Mouse (Mus musculus) forebrain, embryonic 16.5 days (tissue): Measurements from ENCODE around the gene Slc22a18. TPM values are rescaled to one million over a fixed set of nuclear protein-coding genes. Genes with fewer than 3 reads are reported as not detected.

Source experiments
- ATAC-seq: fragments of 200-750 bp; cut with Nextera tagmentation; 2 replicates; pipeline ENCODE4 v1.8.0; 2017; ENCODE audit warnings: mild to moderate bottlenecking, moderate library complexity
- H3K27ac ChIP-seq: fragments of 300-500 bp; sonication (generic); 2 replicates; pipeline ENCODE4 v1.5.1; 2014; ENCODE audit warnings: low read length, control low read depth
- H3K27me3 ChIP-seq: fragments of 300-500 bp; sonication (generic); replicated peaks from 2 replicates; pipeline ENCODE4 v1.6.1; 2014; ENCODE audit warnings: low read length; ENCODE audit not compliant: control insufficient read depth, insufficient read depth
- H3K36me3 ChIP-seq: fragments of 300-500 bp; sonication (generic); 2 replicates; pipeline ENCODE4 v1.6.1; 2014; ENCODE audit not compliant: control insufficient read depth, insufficient read depth
- H3K4me1 ChIP-seq: fragments of 300-500 bp; sonication (generic); replicated peaks from 2 replicates; pipeline ENCODE4 v1.6.1; 2014; ENCODE audit warnings: low read length; ENCODE audit not compliant: control insufficient read depth, insufficient read depth
- H3K4me2 ChIP-seq: fragments of 300-500 bp; sonication (generic); 2 replicates; pipeline ENCODE4 v1.6.1; 2014; ENCODE audit warnings: mild to moderate bottlenecking, low read length, control low read depth
- H3K4me3 ChIP-seq: fragments of 300-500 bp; sonication (generic); replicated peaks from 2 replicates; pipeline ENCODE4 v1.5.1; 2014; ENCODE audit warnings: mild to moderate bottlenecking, low read length, control low read depth
- H3K9ac ChIP-seq: fragments of 300-500 bp; sonication (generic); replicated peaks from 2 replicates; pipeline ENCODE4 v1.6.1; 2014; ENCODE audit warnings: low read depth, low read length, control low read depth
- H3K9me3 ChIP-seq: fragments of 300-500 bp; sonication (generic); 2 replicates; pipeline ENCODE4 v1.6.1; 2016; ENCODE audit warnings: low read length; ENCODE audit not compliant: control insufficient read depth
- WGBS: fragments of 180-500 bp; shearing (Covaris S2); extraction: QIAGEN DNeasy Blood & Tissue Kit; methylation state at CpG from one replicate; pipeline ENCODE4 v1.1.7; 2014; 5-methylcytosine and 5-hydroxymethylcytosine counted together
- polyA plus RNA-seq: library from polyadenylated mRNA; unstranded; fragments of >200 nt; fragmentation: Nextera tagmentation; extraction: Ambion mirVana; gene quantifications from 2 replicates; pipeline ENCODE4 v1.2.1, GENCODE M21; 2015

Gene Slc22a18
- polyA plus RNA-seq, 1 experiment from 2014 or later, result 0.54 TPM

- H3K4me3 ChIP-seq, result peak overlapping the region; percentile 33
- H3K27ac ChIP-seq, result peak overlapping the region; percentile 20; the same call in 1 of the 2 replicates
- peak overlapping the region; percentile 48 for H3K4me2 ChIP-seq
- 48% methylated on average over 15 of the region's 32 CpGs for WGBS
- H3K9me3 ChIP-seq, result peaks cover 14% of the 10 kb centered on the region; the same call in 1 of the 2 replicates
- H3K27me3 ChIP-seq, result peaks cover 29% of the 10 kb centered on the region
- peak overlapping the region; percentile 43; the same call in 1 of the 2 replicates for H3K9ac ChIP-seq
- peak; percentile 57 for ATAC-seq
- peaks cover 10% of the 10 kb centered on the region for H3K4me1 ChIP-seq
- H3K36me3 ChIP-seq, result no peaks in the 10 kb centered on the region
Measured at GRCm38 (mm10) chr7:143461294-143461870, 12.2 kb upstream of the Slc22a18 start.

DNA sequence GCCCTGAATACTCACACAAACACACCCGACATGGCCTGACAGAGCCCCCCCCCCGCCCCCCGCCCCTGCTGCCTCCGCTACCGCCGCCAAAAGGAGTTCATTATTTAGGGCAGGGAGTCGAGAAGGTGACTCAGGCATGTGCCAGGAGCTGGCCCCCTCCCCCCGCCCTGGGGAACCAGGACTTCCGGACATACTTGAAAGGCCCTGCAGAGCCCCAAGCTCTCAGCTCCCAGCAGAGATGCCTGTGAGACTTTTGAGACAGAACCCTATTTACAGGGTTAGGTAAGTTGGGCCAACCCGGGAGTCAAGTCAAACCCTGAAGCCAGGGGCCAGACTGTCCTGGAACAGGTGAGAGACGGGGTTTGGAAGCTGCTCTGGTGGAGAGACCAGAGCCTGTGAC, 11.6 kb upstream of the Slc22a18 start:
- Histone ChIP-seq H3K27ac (no peak overlapping the region), H3K4me2 (no peak overlapping the region), H3K27me3 (peaks cover 28% of the 10 kb centered on the region), H3K36me3 (no peaks in the 10 kb centered on the region), H3K9me3 (peaks cover 14% of the 10 kb centered on the region; the same call in 1 of the 2 replicates), H3K4me1 (peaks cover 10% of the 10 kb centered on the region), H3K9ac (no peak overlapping the region), H3K4me3 (no peak overlapping the region)
- no peak for ATAC-seq
- 47% methylated on average over 11 of the region's 11 CpGs for WGBS

GRCm38 (mm10) chr7:143462516-143462915, 11.0 kb upstream of the Slc22a18 start:
- no peak for ATAC-seq
- 79% methylated on average over 5 of the region's 5 CpGs for WGBS
- no peak overlapping the region for H3K4me2 ChIP-seq

DNA sequence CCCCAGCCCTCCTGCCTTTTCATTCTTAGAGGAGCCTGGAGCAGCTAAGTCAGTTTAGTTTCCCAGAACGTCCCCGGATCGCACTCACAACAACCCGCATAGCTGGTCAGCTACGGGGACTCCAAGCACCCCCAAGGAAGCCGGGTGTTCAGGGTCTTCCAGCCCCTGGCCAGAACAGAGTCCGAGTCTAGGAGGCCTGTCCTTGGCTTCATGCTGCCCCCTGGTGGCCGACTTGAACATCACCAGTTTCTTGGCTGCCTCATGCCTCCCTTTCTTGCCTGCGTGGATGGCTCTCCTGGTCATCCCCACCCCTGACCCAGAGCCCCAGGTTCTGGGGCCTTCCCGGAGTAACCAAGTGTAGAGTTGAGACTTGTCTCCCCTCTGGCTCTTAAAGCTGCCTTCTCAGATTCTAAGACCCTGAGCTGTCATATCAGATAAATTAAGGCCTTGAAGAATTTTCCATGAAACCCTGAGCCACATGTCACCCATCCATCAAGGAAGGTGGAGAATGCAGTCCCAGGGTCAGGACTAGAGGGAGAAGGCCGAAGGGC, 9.6 kb upstream of the Slc22a18 start:
- H3K36me3 ChIP-seq, result no peaks in the 10 kb centered on the region
- H3K27ac ChIP-seq, result no peak overlapping the region
- H3K4me2 ChIP-seq, result no peak overlapping the region
- peaks cover 14% of the 10 kb centered on the region; the same call in 1 of the 2 replicates for H3K9me3 ChIP-seq
- ATAC-seq, result no peak
- 42% methylated on average over 11 of the region's 11 CpGs for WGBS
- peaks cover 22% of the 10 kb centered on the region for H3K27me3 ChIP-seq
- H3K4me3 ChIP-seq, result no peak overlapping the region
- peaks cover 14% of the 10 kb centered on the region for H3K4me1 ChIP-seq
- no peak overlapping the region for H3K9ac ChIP-seq

More at GRCm38 (mm10) chr7:143462516-143462915, 11.0 kb upstream of the Slc22a18 start:
- no peaks in the 10 kb centered on the region for H3K36me3 ChIP-seq
- H3K9me3 ChIP-seq, result peaks cover 14% of the 10 kb centered on the region; the same call in 1 of the 2 replicates
- no peak overlapping the region for H3K27ac ChIP-seq
- H3K4me1 ChIP-seq, result peaks cover 10% of the 10 kb centered on the region
- H3K9ac ChIP-seq, result no peak overlapping the region
- H3K27me3 ChIP-seq, result peaks cover 27% of the 10 kb centered on the region
- H3K4me3 ChIP-seq, result no peak overlapping the region

DNA sequence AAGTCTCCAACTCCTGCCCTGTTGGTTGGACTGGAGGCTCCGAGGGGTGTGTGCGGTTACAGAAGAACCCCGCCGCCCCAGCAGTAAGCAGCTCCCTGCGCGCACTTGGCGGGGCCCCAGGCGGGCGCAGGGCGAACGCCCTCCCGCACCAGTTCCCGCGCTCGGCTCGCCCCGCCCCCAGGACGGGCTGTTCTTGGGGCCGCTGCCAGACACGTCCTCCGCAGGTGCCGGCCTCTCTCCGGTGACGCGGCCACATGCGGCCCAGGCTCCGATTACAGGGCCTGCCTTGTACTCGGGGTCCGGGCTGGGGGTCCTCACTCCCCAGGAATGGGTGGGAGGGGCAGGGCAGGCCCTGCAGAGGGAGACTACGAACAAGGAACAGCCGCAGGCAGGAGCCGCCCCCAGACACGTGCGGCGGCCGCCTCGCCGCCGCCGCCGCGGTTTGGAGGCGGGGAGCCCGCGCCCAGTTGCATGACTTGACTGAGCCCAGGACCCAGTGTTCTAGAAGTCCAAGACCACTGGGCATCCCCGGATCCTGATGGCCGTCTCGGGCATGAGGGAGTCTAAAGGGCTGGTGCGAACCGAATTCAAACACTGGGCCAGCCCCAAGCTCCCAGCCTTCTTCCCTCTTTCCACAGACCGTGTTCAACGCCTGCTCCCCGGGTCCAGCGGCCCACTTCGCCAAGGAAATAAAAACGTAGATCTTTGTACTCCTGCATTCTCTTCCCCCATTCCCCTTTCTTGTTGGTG, 8.6 kb upstream of the Slc22a18 start:
- peak overlapping the region; percentile 41 for H3K4me3 ChIP-seq
- peak overlapping the region; percentile 69 for H3K4me2 ChIP-seq
- 0 out of 2 replicates have a peak, but pooled peaks cover 10% of the 10 kb centered on the region for H3K9me3 ChIP-seq
- 23% methylated on average over 56 of the region's 56 CpGs for WGBS
- no peak for ATAC-seq
- H3K27me3 ChIP-seq, result peaks cover 22% of the 10 kb centered on the region
- no peak overlapping the region for H3K27ac ChIP-seq
- no peaks in the 10 kb centered on the region for H3K36me3 ChIP-seq
- peak overlapping the region; percentile 51 for H3K9ac ChIP-seq
- peaks cover 12% of the 10 kb centered on the region for H3K4me1 ChIP-seq

DNA sequence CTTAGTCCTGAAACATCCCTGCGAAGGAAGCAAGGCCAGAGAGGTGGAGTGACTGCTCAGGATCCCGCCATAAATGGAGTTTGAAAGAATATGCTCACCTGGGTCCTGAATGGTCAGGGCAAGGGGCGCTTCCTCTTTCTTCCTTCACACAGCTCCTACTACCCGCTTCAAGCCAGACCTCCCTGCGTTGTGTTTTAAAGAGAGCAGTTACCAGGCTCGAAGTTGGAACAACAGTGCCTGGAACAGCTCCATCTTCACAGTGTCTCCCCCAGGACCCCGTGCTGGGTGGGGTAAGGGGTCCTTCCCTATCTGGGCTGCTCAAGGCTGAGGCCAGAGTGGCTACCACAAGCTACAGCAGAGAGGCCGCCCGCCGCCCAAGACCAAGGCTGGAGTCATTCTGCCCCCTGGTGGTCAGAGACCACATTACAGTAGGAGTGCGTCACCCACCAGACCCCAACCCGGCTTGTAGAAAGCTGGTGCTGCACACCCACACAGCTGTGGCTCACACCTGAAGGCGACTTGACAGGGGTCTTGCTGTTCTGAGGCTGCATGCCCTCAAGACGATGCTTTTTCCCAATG, 7.3 kb upstream of the Slc22a18 start:
- Histone ChIP-seq H3K4me2 (no peak overlapping the region), H3K9me3 (no peaks in the 10 kb centered on the region), H3K9ac (no peak overlapping the region), H3K27me3 (peaks cover 22% of the 10 kb centered on the region), H3K36me3 (no peaks in the 10 kb centered on the region), H3K27ac (no peak overlapping the region), H3K4me3 (no peak overlapping the region), H3K4me1 (peaks cover 10% of the 10 kb centered on the region)
- ATAC-seq, result peak; percentile 24; the same call in 1 of the 2 replicates
- 32% methylated on average over 14 of the region's 14 CpGs for WGBS

GRCm38 (mm10) chr7:143467714-143468113, 5.8 kb upstream of the Slc22a18 start:
- no peak overlapping the region for H3K4me3 ChIP-seq
- H3K4me1 ChIP-seq, result peaks cover 10% of the 10 kb centered on the region
- no peak overlapping the region for H3K27ac ChIP-seq
- H3K27me3 ChIP-seq, result peaks cover 17% of the 10 kb centered on the region
- 2% methylated on average over 6 of the region's 6 CpGs for WGBS
- no peak overlapping the region for H3K4me2 ChIP-seq
- H3K9ac ChIP-seq, result no peak overlapping the region
- no peaks in the 10 kb centered on the region for H3K9me3 ChIP-seq
- ATAC-seq, result no peak
- H3K36me3 ChIP-seq, result no peaks in the 10 kb centered on the region

GRCm38 (mm10) chr7:143469946-143470345, 3.6 kb upstream of the Slc22a18 start:
- H3K9me3 ChIP-seq, result no peaks in the 10 kb centered on the region
- 15% methylated on average over 8 of the region's 8 CpGs for WGBS
- no peaks in the 10 kb centered on the region for H3K36me3 ChIP-seq
- ATAC-seq, result peak; percentile 57
- 0 out of 2 replicates have a peak, but pooled peaks cover 10% of the 10 kb centered on the region for H3K27me3 ChIP-seq
- H3K27ac ChIP-seq, result no peak overlapping the region
- H3K9ac ChIP-seq, result no peak overlapping the region
- H3K4me2 ChIP-seq, result no peak overlapping the region
- H3K4me3 ChIP-seq, result no peak overlapping the region
- H3K4me1 ChIP-seq, result peaks cover 5% of the 10 kb centered on the region

- Histone ChIP-seq H3K27ac (no peak overlapping the region), H3K9me3 (no peaks in the 10 kb centered on the region), H3K27me3 (no peaks in the 10 kb centered on the region), H3K4me1 (no peaks in the 10 kb centered on the region), H3K36me3 (no peaks in the 10 kb centered on the region), H3K9ac (no peak overlapping the region), H3K4me3 (no peak overlapping the region), H3K4me2 (no peak overlapping the region)
- no peak for ATAC-seq
- 29% methylated on average over 10 of the region's 10 CpGs for WGBS
Measured at GRCm38 (mm10) chr7:143474811-143475210, 1.3 kb downstream of the Slc22a18 start.
